Mouse (Mus musculus) induced T-regulatory cell, adult 2 months (primary cell): Measurements from ENCODE around the gene Ccne1.

Experiments
- DNase-seq: peaks from one replicate; pipeline ENCODE4 v3.0.0-alpha.2; 2012; ENCODE audit warnings: low read depth

The Ccne1 gene

DNA sequence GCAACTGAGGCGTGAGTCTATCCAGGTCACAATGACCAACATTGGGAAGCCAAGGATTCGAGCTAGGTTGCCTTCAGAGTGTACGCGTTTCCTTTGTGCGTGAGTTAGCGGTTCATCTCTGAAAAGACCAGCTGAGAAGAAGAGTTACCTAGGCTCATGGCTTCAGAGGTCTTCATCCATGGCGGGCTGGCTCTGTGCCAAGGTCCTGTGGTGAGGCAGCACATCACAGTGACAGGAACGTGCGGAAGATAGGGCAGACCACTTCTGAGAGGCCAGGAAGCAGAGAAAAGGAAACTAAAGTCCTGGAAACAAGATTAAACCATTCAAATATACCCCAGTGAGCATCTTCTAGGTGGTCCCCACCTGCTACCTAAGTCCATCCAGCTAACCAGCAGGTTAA lies 53.1 kb downstream of the Ccne1 start:
- no peak for DNase-seq
